Mouse (Mus musculus) retina, embryonic 14.5 days (tissue): ENCODE measurements at regions not wholly inside any gene's neighbourhood (a gene's known extent, or its start where the extent isn't known, plus 50 kb on each side); places are given as distances from the start of the nearest gene placed in this dataset.

Experiments used
- DNase-seq: peaks from one replicate; pipeline ENCODE4 v3.0.0-alpha.2; 2015; ENCODE audit warnings: low spot score

DNA sequence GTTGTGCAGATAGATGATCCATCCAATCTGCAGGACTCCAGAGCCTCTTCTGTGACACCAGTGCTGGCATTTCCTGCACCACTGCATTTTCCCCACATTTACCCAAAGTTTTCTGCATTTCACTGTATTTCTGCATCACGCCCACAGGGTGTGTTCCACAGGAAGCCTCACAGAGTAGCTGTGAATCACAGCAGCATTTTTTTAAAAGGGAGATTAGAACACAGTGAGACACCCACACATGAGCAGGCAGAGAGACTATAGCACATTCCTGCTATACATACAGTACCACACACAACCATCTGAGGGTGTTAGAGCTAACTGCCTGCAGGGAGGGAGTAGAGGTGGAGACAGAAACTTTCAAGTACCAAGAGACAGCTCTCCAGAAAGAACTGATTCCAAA is 141.1 kb upstream of the Cops8 start:
- no peak for DNase-seq

DNA sequence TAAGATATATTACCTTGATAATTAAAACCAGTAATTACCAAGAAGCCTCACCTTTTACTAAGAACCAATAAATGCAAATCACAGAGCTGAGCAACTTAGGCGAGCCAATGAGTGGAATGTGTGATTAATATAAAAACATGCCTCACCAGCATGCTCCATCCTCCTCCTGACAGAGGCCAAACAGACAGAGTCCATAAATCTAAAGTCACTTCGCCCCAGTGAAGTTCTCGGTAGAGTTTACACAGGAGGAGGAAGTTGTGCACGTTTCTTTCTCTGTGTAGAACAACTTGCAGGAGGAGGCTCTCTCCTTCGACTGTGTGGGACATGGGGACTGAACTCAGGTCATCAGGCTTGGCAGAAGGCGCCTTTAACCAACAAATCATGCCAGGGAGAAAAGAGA is 139.5 kb upstream of the Cops8 start:
- no peak for DNase-seq

DNA sequence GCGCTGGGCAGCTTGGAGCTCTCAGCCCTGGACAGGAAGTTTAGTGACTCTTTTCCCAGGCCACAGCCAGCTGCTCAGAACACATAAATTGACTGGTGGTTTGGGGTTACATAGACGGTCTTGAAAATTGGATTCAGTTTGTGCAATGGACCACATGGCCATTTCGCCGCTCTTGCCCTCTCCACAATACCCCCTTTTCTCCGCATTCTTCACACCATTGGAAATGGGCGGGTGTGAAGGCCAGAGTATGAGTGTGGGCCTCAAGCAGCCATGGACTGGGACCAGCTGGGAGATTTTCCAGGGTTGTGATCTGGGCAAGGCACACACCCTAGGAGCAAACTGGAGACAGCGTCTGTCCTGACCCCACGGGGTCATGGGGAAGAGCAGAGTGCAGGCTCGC is 135.1 kb upstream of the Cops8 start:
- peak; percentile 27 for DNase-seq

DNA sequence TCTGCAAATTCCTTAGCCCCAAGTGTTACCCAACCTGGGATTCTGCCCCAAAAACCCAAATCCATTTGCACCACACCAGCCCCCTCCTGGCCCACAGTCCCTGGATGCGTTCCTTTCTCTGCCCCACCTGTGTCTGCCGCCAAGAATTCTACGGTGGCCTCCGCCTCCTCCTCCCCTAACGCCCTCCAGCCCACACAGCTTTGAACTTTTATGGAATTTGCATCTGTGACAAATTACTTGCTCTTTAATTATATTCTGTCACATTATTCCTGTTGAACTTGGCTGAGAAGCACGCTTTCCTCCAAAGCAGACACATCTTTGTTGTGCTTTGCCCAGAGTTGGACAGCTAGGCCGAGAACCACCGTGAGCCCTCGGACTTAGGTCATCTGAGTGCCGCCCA is 131.8 kb upstream of the Cops8 start:
- DNase-seq, result no peak

DNA sequence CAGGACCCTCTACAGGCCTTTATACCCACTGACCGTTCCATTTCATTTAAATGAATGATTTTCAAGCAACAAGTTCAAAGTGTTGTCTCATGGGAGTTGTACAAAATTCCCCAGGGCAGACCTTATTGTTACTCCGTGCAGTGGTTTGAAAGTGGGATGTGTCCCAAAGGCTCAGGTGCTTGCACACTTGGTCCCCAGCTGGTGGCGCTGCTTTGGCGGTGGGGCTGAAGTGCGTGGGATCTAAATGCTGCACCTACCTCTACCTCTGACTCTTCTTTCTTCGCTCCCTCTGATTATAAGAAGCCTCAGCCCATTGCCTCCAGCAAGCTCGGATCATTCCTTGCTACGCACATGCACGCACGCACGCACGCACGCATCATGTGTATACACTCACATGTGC is 131.0 kb upstream of the Cops8 start:
- no peak for DNase-seq

DNA sequence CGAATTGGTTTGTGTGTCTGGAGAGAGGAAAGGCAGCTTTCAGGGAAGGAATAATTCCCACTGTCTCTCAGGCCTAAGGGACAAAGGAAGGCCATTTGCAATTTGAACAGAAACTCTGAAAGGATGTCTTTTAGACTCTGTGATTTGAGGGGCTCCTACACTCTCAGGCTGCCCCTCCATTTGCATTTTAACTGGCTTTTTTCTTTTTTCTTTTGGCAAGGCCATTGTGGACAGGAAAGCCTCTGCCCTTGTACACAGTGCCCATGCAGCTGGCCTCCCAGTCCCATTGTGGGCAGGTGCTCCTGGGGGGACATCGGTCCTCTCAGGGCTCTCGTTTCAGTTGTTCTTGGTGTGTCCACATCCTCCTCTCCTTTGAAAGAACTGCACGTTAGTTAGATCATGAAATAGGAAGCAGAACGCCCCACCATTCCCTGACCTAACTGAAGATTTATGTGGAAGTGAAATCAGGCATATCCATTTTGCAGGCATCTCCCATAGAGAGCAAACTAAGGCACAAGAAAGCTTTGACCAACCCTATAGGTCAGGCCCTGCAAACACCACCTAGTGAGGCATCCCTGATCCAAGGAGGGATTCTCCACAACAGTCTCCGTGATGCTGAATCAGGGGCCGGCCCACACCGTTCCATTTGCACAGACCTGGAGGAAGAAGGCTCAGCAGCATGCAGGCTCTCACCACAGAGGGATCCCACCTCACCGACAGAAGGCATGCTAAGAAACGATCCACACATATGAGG is 127.5 kb upstream of the Cops8 start:
- DNase-seq, result no peak

DNA sequence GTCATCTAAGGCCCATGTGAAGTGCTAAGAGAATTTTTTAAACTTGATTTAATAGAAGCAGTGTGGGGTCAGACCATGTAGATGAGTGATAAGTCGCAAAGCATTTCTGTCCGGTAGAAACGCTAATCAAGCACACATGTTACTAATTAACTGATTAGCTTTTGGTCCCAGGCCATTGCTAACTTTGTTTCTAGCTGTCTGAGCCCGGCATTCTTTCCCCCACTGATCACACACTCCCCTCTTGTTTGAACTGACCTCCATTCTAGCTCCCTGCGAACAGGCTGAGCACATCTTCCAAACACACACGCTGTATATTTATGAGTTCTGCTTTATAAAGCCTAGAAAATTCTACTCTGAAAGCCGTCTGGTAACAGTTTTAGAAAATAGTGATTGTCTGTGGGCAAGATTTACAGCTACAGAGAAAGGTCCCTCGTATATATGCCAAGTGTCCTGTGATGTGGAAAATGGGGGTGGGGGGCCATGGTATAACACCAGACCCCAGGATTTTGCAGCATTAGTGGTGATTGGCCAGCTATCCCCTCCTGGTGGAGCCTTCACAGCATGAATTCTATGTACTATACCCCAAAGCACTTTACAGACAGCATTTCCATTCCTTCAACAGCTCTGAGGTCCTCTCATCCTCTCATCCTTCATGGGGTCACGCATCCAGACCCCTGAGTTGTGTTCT is 126.1 kb upstream of the Cops8 start:
- DNase-seq, result peak; percentile 45

DNA sequence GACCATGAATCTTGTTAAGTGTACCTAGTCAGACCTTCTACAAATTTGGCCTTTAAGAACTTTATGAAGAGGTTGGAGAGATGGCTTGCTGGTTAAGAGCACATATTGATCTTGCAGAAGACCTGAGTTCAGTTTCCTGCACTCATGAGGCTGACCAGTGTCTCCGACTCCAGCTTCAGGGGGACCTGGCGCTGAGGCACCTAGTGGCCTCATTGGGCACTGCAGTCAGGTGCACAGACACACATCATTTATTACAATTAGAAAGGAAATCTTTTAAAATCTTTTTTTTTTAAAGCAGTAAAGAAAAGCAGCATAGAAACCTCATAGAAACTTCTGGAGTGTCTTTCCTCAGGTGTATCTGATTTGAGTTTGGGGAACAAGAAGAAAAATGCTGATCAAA is 123.9 kb upstream of the Cops8 start:
- no peak for DNase-seq

DNA sequence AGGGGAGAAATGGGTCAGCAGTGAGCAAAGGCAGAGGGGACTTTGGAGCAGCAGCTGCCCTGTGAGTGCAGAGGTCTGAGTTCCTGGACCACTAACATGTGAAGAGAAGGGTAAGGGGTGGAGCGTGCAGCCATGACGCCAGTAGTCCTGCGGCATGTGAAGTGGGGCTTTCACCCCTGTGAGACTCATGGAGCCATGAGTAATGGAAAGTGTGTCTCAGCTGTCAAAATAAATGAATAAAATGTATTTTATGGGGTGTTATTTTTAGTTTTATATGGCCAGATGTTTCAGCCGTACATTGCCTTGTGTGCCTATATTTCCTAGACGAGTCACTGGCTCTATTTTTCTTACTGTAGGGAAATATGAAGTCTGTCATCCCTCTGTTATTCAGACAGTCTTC is 121.5 kb upstream of the Cops8 start:
- no peak for DNase-seq

DNA sequence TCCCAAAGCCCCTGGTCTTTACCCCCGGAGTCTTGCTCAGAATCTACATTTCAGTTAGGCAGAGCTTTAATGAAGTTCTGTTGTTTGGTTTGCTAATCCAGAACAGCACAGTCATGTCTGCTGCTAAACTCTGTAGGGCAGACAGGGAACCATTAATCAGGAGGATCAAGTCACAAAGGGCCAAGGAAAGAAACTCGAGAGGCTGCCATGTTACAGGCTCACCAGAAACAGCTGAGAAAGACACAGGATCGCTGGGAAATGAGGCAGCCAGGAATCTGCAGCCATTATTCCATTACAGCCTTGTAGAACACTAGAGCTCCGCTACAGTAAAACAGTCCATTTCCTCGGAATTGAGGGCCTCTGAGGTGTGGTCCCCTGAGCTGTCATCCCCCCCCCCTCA is 121.1 kb upstream of the Cops8 start:
- DNase-seq, result no peak

DNA sequence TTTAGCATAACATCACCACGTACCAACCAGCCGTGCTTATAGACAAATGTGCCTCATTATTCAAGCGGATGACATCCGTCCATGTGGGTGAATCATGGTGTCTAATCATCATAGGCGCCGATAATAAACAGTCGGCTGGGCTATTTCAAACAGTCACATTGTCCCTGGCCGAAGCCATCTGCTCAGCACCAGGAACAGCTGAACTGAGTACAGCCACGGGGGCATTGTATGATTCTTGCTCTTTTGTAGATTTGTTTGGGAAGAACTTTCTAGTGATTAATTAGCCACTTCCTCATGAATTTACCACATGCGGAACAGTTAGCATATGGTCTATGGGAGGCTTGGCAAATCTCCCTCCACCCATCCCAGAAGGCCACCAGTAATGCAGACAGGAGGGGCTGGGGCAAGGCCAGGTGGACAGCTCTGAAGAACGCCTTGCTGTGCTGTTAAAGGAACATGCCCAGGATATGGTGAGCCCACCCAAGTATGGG is 116.4 kb upstream of the Cops8 start:
- no peak for DNase-seq

DNA sequence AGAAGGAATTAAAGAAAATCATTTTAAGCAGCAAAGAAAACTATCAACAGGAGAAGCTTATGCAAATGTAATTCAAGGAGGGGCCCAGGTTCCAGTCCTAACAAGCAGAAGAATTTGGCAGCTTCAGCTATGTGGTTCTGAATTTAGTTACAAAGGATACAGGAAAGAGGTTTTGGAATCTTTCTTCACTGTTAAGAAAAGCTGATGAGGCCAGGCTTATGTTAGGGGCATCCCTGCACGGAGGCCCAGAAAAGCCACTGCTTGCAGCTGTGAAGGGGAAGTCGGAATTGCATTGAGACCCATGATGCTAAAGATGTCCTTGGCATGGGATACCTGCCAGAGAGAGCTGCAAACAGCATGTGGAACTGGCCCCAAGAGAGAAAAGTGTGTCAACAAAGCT is 114.9 kb upstream of the Cops8 start:
- no peak for DNase-seq

DNA sequence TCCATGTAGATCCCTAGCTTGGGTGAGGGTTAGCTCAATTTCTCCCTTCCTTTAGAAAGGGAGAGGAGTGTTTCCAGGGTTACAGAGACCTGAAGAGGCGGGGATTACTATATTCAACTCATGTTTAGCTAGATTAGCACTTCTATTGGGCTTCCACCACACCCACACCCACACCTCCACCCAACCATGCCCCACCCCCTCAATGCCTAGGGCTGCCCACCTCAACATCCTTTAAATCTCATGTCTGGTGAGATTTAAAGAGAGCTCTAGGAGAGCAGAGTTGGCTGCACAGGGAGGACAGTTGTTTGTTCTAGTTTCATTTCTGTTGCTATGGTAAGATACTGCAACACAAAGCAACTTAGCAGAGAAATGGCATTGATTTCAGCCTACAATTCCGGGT is 113.8 kb upstream of the Cops8 start:
- DNase-seq, result no peak

DNA sequence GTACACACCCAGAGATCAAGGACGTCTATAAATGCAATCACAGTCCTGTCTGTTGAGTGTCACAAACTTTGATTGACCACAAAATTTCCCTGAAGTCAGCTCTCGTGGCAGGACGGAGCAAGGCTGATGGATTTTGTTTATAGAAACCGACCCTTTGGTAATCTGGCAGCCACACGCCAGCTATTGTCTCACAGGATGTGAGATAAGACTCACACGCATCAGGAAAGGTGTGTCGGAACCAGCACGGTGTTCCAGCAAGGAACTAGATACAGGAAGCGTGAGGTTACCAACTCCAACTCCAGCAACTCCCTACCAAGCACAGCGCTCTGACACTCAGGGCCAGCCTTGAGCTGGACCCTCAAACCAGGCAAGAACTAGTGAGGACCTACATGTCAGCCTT is 112.4 kb upstream of the Cops8 start:
- DNase-seq, result no peak

DNA sequence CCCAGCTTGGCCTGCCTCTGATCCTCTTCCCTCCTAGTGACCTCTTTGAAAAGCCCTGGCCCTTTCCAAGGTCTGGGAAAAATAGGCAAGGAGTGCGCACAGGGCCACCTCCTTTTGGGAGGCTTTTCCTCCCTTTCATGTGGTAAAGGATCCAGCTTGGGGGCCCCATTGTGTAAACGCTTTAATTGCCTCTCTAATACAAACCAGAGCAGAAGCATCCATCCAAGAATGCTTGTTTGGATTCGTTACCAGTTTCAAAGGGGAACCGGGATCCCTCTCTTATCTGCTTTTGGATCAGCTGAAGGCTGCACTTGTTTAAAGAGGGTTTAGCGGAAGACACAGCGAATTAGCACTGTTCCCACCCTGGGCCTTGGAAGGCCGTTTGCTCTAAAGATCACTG is 109.3 kb upstream of the Cops8 start:
- no peak for DNase-seq

DNA sequence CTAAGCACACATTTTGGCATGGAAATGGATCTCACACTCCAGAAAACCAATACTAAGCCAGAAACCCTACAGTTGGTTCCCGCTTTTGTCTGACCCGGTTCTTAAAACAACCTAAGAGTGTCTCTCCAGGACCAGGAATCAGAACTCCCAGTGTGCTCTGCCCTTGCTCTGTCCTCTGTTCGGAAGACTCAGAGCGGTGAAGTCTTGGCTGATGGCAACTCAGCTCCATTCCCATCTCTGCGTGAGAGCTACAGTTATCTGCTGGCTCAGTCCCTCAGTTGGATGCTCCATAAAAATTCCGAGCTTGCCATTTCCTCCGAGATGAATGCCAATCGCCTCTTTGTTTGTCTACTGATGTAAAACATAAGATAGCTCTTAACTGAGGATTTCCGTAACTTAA is 107.6 kb upstream of the Cops8 start:
- no peak for DNase-seq

DNA sequence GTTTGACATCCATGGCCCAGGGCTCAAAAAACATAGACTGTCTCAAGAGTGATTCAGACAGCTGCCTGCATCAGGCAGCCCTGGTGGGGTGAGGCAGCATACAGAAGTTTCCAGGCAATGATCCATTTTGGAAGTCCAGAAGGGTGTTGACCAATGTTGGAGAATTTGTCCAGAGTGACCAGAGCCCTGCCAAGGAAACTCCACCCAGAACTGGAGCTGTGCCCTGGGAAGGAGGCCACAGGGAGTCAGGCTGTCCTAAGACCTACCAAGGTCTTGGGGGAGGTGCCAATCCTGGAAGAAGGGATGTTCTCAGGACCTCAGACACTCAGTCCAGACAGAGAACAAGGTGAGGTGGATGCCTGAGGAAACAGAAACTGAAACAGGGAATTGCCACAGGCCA is 105.2 kb upstream of the Cops8 start:
- no peak for DNase-seq

DNA sequence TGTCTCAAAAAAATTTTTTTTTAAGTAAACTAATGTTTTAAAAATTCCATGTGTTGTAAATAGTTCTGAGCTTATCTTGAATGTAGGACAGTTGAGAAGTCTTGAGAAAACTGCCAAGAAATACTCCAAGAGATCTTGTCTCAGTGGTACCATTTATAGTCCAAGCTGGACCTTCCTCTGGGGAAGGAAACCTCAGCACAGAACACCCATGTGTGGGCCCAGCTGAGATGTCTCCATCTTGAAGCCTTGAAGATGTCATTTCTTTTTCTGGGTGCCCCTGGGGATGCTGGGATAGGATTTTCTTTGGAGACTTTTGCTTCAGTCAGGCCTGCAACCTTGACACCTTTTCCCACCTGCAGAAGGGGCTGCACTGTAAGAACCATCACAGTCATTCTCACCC is 101.4 kb upstream of the Cops8 start:
- DNase-seq, result no peak

DNA sequence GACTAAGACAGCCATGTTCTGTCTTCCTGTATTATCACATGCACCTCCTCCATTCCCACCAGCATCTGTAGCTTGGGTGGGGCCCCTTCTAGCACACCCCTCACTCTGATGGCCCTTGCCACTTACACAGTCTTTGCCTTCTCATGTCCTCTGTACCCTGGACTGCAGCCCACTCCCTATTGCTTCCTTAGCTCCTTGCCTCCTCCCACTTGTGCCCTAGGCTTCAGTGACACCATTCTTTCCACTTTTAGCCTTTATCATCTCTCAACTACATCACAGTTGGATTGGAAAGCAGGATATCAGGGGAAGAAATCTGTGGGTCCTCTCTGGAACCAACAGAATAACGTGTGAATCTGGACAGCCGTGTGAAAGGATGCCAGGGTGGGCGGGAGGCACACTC is 100.4 kb upstream of the Cops8 start:
- DNase-seq, result no peak

DNA sequence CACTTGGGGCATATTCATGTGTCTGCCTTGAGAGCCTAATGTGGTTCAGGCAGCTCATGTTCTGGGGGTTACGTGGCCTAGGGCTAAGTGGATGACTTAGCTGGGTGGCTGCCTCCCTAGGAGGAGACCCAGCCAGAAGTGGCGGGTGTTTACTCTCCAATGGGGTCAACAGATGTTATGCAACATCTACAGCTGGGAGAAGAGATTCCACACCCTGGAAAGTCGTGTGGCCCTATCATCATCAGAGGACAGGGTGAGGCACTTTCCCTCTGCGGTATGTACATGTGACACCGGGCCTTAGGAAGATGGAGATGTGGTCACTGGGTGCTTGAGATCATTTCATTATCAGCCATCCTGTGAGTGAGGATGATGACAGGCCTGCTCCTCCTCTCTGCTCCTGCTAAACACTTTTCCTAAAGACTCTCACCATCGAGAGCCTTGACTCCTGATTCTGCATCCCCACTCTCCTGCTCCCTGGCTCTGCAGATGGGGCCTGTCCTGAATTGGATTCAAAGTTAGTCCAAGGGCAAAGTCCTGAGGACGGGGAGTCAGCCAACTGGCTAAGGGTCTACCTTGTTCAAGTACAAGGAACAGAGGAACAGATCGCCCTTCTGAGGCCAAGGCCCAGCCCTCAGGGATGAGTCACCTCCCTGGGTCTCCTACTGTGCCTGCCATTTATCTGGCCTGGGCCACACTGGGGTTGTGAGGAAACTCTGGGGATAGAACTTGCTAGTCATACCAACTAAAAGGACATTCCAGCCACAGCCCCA is 99.8 kb upstream of the Cops8 start:
- no peak for DNase-seq

DNA sequence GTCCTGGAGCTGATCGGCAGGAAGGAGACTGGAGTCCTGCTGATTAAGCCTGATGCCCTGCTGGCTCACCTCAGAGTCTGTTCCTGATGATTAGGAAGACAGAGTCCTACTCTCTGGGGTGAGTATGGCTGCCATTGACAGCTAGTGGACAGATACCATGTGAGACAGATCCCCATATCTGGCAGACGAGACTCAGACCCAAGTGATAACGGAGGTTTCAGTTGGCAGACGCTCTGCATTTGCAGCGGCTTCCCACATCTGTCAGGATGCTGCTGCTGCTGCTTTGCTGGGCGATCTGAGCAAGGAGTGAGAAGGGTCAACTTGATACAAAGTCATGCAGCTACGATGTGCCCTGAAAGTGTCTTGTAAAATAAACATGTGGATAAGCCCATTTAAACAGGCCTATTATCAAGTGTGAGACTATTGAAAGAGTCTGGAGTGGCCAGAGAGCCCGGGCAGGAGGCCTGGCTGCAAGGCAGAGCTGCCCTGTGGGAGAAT is 98.1 kb upstream of the Cops8 start:
- no peak for DNase-seq

DNA sequence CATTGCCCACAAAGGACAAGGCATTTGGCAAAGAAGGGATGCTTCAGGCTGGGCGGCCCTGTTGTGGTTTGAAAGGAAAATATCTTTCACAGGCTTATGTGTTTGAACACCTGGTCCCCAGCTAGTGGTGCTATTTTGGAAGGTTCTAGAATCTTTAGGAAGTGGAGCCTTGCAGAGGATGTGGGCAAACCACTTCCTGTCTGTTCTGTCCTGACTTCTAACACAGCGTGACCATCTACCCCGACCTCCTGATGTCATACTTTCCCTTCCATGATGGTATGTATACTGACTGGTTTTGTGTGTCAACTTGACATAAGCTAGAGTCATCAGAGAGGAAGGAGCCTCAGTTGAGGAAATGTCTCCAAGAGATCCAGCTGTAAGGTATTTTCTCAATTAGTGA is 97.2 kb upstream of the Cops8 start:
- DNase-seq, result no peak

DNA sequence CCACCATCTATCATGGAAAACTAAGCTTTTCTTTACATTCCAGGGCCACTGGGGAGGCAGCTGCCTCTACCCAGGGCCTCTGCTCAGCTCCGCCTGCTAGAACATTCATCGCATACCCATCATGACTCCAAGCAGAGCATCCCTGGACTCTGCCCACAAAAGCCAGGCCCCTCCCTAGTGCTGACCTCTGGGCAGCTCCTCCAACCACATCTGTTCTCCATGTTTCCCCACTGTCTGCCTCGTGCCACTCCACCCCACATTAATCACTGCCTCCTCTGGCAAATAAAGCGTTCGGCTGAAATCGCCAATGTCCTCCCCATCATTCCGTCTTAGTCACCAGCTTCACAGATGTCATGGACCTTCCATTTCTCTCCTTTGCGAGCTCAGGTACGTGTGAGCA is 96.2 kb upstream of the Cops8 start:
- DNase-seq, result no peak
